Mouse (Mus musculus): ENCODE measurements at regions not wholly inside any gene's neighbourhood (a gene's known extent, or its start where the extent isn't known, plus 50 kb on each side); places are given as distances from the start of the nearest gene placed in this dataset.
"Not testable (repeated sequence)": the region's sequence is repeated elsewhere in the genome, so short reads cannot be mapped to it uniquely, and the experiment has no call there.

DNA sequence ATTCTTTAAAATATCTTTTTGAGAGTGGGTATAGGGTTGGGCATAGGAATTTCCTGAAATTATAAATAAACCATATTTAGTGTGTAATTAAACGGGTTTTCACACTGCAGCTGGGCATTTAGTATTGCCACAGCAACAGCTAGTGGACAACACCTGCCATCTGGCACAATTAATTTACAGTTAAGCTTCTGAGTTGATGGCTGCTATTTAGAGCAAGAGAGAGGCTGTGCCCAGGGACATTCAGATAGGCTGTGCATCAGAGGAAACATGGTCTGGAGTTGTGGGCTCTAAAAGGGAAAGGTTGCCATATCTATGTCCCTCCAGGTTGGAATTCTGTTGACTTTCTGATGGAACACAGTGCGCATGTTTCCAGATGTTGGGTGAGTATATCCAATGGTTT is 227.1 kb downstream of the Pth2r start:
- DNase-seq (ENCODE audit: low spot score in 2 of 2): no peak

DNA sequence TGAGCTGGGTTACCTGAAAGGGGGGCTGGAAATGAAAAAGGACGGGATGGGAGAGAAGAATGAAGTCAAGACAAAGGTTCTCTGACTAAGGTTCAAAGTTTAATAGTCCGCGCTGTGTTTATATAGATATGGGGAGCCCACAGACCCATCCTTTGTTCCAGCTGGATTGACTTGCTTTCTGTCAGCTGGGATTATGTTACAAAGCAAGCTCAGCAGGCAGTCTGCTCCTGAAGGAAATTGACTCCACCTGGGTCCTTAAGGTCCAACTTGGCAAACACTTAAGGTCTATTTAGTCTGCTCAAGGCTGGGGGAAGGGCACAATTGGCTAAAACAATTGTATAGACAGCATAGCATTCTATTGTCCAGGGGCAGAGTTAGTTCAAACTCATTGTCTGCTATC is 253.8 kb downstream of the Pth2r start:
- DNase-seq (ENCODE audit: low spot score in 2 of 2): no peak

DNA sequence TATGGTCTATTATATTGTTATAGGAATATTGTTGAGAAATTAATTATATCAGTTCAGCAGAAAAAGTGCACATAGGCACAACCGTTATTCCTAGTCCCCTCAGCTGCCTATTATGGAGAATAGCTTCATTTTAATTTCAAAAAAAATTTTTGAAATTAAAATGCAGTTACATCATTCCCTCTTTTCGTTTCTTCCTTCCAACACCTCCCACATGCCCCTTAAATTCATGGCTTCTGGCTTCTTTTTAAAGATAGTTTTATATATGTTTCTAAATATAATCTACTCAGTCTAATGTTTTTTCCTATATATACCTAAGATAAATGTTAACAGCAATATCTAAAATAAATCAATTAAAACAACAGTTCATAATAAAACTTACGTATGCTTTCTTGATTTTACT is 256.7 kb downstream of the Pth2r start:
- no peak for DNase-seq (ENCODE audit: low spot score in 2 of 2)

DNA sequence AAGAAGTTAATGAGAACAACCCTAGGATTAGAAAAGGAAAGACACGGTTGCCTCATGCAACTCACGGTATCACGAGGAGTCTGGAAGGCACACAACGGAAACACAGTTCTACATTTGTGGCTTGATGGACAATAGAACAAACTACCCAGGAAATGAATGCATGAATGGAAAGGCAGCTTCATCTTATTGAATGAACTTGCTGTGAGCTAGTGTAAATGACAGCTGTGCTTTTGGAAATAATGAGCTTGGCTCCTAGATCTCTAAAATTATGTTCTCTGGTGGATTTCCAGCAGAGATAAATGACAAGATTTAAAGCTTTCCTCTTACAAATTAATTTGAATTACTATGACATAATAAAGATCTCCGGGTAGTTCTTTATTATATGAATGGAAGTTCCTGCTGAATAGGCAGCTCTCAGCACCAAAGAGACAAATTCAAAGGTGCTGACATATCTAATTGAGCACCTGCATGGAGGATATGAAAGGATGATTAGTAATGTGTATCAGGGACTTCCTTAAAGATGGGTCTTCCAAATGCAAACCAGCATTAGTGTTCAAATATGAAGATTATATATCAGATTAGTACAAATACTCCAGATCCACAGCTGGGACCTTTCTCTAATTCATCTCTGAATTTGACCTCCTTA is 262.5 kb downstream of the Pth2r start:
- no peak for DNase-seq (ENCODE audit: low spot score in 2 of 2)

DNA sequence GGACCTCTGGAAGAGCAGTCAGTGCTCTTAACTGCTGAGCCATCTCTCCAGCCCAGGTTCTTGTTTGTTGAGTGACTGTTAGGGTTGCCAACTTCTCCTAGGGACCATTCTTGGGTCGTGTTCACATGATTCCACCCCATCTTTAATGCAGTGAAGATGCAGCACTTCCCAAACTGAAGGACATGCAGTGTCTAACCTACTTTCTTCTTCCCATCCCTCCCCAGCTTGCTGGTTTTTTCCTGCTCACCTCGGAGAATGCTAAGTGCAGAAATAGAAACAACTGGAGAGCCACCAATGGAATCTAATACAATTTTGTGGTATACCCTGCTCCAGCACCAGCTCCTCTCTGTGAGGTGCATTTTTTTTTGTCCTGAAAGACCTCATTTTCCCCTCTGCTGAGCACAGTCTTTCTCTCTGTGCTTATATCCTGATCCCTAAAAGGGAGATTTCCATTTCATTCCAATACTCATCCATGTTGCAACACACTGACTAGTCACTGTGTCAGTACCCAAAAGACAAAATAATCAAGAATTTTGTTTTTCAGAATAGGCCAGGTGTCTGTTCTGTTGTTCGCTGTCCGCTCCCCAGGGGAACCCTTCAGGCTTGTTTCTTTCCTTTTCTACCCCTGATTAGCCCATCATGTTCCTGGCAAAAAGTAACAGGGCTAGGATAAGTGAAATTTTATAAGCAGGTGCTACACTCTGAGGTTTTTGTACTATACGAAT is 263.6 kb downstream of the Pth2r start:
- DNase-seq (ENCODE audit: low spot score in 2 of 2): no peak

DNA sequence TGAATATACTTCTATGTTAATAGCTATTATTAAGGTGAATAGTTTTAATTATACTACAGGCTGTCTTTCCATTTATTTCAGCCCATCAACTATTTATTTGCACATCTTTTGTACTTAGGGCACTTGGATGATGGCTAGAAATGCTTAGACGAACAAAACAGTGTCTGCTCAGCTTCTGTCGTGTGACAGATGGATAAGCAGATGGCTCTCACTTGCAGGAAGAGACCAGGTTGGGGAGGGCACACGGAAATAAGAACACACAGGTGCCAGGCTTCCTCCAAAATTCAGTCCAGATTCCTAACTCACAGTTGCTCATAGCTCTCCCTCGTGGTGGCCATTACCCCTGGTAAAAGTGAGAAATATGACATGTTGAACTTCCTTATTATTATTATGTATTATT is 267.0 kb downstream of the Pth2r start:
- peak in 1 of 2 experiments; percentile 5 for DNase-seq (ENCODE audit: low spot score in 2 of 2)

DNA sequence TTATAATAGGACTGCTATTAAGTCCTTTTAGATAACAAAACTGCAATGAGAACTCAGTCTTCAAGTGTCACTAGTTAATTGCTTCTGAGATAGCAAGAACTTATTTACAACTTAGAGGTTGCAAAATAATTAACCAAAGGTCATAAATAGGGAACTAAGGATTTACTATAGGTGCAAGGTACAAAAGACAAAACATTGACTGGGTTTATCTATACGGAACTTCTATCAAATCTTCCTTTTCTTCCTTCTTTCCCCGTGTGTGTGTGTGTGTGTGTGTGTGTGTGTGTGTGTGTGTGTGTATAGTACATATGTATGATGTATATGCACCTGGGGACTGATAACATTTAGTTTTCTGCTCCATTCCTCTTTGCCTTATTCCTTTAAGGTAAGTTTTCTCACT is 305.5 kb downstream of the Pth2r start:
- no peak for DNase-seq (ENCODE audit: low spot score in 2 of 2)

DNA sequence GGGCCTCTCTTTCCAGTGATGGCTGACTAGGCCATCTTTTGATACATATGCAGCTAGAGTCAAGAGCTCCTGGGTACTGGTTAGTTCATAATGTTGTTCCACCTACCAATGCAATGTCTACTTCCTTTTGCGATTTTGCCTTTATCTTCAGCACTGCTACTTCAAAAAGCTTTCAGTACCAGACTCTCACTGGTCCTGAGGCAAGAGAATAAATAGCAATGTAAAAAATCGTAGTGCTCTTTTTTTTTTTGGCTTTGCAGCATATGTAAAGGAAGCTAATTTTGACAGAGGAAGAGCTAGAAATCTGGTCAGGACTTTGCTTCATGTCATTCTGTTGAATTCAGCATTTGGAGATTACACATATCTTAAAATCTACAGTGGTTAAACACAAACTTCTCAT is 291.0 kb upstream of the Crygf start:
- DNase-seq (ENCODE audit: low spot score in 2 of 2): no peak

DNA sequence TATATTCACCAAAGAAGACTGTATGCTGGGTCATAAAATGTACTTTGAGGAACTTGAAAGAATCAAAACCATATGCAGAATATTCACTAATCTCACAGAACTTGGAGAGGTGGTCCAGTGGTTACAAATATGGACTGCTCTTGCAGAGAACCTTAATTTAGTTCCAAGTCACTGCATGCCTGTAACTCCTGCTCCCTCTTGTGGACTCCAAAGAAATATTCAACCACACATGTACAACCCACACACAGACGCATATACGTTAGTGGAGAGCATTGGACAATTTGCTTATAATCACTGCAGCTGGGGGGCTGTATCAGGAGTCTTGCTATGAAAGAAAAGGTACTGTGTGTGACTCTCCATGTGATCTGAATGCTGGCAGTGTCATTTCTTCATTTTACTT is 271.9 kb upstream of the Crygf start:
- DNase-seq (ENCODE audit: low spot score in 2 of 2): no peak

DNA sequence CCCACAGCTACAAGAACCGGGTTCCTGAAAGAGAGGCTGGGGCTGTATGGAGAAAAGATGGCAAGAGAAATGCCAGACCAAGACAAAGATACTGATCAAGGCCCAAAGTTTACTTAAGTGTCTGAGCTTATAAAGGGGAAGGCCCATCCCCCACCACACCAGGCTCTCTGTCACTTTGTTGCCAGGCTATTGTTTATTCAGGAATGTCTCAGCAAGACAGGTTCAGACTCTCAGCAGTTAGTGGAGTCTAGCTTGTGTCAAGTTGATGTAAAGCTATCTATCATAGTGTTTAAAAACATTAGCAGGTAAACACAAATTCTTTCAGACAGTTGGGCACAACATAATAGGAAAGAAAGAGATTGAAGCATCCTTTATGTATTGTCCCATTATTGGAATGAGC is 244.4 kb upstream of the Crygf start:
- DNase-seq (ENCODE audit: low spot score in 2 of 2): no peak

DNA sequence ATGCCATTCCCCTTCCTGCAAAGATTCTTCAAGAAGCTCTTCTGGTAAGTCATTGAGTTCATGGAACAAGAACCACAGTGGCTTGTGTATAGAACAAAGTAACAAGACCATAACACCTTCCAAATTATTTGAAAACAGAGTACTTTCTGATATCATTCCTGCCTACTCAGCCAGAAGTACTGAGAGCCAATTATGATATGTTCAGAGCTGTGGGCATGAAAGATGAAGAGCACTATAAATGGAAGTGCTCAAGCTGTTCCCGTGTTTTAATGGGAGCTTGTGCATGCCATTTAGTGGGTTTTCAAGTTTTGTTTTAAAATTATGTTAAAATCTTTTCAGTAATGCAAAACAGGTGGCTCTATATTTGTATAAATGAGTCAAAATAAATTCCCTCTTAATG is 239.0 kb upstream of the Crygf start:
- DNase-seq (ENCODE audit: low spot score in 2 of 2): peak in 1 of 2 experiments; percentile 4

DNA sequence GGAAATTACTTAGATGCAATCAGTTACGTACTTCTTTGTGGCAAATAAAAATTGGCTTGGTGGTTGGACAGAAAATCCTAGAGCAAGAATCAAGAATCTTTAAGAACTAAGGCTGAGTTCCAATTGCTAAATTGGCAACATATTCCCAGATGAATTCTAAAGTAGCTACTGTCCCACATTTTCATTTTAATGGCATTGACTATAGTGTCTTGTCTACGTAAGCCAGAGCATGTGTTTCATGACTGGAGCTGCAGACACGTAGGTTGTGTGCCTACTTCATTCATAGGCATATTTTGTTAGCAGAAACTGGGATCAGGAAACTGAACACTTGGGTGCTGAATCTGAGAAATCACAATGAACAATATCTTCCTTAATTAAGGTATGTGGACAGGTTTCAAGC is 196.1 kb upstream of the Crygf start:
- DNase-seq (ENCODE audit: low spot score in 2 of 2): peak; percentile 2 to 26

DNA sequence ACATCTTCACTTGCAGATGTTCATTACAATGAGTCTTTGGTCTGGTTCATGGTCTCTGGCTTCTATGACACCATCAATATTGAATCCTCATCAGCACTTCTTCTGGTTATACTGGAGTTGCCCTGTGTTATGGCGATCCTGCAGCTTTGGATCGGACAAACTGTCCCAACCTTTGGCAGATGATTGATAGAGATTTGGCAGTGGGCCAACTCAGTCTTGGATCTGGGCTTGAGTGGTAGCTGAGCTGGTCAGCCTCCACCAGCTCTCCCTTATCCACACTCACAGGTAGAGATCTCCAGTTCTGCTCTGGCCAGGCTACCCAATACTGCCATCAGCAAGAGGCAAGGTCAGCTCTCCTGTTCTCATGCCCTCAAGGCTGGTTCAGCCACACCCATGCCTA is 168.4 kb upstream of the Crygf start:
- no peak for DNase-seq (ENCODE audit: low spot score in 2 of 2)

DNA sequence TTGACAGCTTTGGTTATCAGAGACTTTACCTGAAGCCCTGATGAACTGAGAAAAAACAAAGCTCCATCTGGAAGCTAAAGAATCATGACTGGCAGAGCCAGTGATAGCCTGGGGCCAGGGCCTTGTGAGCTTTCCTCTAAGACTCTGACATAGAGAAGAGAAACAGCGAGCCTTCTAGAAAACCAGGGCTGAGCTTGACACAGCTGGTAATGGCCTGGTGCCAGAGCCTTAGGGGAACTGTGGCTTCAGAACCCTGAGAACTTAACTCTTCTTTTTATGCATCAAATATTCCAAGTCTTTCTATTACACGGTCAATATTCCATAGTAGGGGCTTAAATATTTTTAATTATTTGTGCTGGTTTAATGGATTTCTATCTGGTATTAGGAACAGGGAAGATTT is 165.2 kb upstream of the Crygf start:
- DNase-seq (ENCODE audit: low spot score in 2 of 2): no peak

DNA sequence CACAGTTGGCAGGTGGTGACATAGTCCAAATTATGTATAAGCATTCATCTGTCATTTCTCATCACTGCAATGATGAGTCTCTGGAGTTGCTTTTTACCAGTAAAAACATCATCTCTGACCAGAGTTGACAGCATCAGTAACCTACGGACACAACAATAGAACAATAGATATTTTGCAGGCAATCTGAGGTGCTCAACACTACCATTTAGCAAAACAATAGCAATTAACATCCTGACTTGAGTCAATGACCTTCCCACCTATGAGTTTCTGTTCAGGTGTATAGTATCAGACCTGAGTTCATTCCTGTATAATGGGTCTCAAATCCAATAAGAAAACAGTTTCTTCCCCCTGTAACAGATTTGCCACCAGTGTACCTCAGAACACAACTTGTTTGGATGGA is 126.1 kb upstream of the Crygf start:
- no peak for DNase-seq (ENCODE audit: low spot score in 2 of 2)

DNA sequence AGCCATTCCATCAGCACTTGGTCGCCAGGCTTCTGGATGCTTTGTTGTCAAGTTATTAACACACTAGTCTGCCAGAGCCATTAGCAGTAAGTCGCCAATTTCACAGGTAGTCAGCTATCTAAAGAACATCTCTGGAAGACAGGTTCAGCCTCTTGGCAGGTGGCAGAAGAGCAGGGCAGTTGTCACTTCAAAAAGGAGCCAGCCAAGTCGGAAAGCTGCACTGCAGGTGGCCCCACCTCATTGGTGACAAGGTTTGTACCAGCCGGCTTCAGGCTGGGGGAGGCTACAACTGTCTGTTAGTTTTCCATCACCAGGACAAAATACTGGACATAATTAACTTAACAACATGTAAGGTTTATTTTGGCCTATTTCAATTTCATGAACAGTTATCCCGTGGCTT is 105.5 kb upstream of the Crygf start:
- DNase-seq (ENCODE audit: low spot score in 2 of 2): no peak

DNA sequence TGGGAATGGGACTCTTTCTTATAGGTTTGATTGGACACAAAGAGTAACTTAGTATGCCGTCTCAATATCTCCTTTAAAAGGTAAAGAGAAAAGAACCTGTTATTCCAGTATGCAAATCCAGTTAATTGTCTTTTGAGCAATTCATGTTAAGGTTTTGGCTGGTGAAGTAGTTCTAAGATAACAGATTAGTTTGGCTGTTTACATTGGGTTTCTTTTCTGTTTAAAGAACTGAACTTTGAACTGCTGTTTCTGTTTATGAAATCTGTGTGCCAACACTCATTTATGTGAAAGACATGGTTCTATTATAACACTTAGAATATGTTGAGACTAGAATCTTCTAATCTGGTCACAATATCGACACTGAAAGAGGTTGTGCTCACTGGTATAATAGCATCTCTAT is 85.2 kb upstream of the Crygf start:
- DNase-seq (ENCODE audit: low spot score in 2 of 2): no peak

DNA sequence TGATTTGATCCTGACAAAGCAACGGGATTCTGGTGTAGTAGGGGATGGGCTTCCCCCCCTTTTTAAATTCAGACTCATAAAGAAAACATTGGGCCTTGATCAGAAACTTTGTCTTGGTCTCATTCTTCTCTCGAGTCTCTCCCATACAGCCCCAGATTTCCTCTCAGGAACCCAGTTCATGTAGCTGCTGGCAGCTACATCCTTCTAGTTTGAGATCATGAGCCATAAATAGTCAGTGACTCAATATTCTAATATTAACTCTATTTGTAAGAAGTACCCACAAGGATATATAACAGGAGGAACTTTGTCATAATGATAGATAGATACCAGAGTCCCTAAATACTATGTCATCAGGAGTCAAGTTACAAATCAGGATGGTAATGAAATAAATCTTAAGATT is 79.3 kb upstream of the Crygf start:
- no peak for DNase-seq (ENCODE audit: low spot score in 2 of 2)

DNA sequence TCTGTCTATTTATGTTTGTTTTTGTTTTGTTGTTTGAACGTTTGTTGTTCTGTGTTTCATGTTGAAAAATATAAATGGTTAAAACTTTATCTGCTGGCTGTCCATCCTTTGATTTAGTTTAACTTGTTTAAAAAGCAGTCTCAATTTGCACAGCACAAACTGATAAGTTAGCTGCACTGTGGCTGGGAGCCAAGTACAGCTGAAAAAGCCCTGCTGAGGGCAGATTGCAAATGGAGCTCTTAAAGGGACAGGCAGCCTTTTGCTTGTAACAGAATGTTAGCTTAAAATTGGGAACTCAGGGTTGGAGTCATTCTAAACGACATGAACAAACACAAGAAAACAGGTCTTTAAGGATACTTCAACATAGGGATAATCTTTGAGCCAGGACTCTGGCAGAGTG is 52.6 kb upstream of the Crygf start:
- not testable (repeated sequence) for DNase-seq (ENCODE audit: low spot score in 2 of 2)
